Mouse (Mus musculus) cerebellum, adult 9-11 months (tissue): Measurements from ENCODE around the gene Grin3b.

Source experiments
- DNase-seq: peaks from one replicate; pipeline ENCODE4 v3.0.0; 2022

The Grin3b gene

DNA sequence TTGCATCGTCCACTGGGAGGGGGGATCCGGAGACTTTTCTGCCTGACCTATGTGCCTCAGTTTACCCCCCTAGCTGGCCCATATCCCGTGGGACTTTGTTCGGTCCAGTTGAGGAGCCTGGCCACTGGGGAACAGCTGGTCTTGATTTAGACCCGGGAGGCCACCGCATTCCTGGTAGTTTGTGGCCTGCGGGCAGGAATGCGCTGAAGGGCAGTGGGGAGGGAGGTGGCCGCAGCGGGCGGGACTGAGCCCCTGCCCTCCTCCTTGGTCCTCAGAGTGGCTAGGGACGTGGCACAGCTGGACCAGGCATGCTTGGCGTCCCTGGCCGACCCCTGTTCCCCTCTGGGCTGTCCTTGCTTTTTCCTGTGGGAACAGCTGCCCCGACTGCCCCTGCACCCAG is 19.4 kb downstream of the Grin3b start:
- DNase-seq, result no peak

DNA sequence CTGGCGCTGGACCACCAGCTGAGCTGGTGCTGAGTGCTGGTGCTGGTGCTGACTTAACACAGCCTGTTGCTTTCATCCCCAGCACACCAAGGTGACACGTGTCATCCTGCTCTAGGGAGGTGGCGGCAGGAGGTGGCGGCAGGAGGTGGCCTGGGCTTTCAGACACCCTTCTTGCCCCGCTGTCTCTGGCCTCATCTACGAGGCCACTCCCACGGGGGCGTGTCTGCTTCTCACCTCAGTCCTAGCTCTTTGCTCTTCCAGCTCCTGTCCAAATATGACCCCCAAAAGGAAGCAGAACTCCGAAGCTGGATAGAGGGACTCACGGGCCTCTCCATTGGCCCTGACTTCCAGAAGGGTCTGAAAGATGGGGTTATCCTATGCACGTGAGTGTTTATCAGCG is 20.6 kb downstream of the Grin3b start:
- DNase-seq, result no peak

DNA sequence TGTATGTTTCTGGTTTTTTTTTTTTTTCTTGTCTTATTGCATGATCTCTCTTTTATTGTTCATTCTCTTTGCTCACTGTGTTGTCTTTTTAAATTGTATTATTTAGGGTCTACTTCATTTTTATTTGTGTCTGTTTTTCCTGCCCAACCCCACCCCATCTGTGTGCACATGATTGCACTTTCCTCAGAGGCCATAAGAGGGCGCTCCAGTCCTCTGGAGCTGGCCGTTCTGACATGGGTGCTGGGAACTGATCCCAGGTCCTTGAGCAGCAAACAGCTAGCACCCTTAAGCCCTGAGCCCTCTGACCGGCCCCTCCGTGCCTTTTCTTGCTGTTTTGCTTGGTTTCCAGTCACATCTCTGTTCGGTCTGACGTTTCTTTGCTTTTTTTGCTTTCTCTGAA is 21.0 kb downstream of the Grin3b start:
- DNase-seq, result no peak

DNA sequence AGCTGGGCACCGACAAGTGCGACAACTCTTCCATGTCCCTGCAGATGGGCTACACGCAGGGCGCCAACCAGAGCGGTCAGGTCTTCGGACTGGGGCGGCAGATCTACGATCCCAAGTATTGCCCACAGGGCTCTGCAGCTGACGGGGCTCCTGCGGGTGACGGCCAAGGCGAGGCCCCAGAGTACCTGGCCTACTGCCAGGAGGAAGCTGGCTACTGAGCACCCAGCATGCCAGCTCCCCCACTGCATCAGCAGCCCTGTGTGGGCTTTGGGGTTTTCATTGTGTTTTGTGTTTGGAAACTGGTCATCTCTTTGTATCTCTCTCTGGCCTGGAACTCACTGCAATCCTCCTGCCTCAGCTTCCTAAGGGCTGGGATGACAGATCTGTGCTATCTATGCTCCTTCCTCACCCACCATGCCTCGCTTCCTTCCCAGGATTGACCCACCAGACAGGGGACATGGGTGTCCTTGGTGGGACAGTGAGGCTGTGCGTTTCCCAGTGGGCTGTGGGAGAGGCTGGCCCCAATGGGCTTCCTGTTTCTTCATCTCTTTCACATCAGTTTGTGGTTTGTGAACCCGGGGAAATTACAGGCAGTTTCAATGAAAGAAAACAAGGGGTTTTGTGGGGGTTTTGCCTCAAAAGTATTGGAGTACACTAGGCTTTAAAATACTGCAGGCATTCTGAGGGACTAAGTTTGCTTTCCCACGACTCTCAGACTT is 24.0 kb downstream of the Grin3b start:
- no peak for DNase-seq

DNA sequence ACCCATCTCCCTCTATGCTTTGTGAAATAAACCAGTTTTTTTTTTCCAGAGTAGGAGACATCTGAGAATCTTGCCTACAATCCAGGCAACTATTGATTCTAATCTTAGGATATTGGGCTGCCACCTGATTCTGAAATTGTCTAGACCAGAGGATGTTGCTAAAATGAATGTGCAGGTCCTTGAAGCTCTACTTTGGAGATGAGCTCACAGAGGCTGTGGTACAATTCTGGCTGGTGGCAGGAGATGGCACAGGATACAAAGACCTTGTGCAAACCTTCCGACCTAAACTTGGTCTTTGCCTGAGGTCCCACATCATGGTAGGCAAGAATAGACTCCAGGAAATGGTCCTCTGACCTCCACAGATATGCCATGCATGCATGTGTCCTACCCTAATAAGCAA is 25.1 kb downstream of the Grin3b start:
- DNase-seq, result no peak

DNA sequence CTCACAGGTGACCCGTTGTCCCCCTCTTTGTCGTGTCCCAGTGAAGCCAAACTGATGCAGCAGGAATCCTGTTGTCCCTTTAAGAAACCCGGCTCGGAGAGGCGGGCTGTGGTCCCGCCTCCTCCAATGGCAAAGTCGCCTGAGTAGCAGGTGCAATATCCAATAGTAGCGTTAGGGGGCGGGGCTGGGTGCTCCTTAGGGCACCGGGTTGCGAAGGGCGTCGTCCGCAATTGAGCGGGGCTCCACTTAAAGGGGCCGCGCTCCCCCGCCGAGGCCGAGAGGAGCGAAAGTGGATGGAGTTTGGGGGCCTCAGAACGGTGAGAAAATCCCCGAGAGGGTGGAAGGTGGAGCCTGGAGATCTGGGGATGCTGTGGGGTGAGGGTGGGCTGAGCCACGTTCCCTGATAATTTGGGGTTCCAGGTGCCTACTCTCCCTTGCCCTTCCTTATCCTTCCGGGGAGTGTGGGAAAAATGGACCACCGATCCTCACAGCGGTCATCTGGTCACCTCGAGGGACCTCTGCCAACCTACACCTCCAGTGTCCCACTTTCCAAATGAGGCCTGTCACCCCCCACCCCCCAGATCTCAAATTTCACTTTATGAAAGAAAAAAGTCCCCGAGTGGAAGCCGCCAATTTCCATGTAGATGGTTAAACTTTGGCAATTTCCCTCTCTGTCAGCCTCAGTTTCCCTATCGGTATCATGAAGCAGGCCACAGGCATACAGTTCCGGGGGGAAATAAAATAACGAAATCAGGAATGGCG is 25.9 kb downstream of the Grin3b start, which contains the start of gene Abca7:
Abca7 (plus strand) TSS at position 223 of the 762 bp plus-strand sequence.
- peak; percentile 95 for DNase-seq

DNA sequence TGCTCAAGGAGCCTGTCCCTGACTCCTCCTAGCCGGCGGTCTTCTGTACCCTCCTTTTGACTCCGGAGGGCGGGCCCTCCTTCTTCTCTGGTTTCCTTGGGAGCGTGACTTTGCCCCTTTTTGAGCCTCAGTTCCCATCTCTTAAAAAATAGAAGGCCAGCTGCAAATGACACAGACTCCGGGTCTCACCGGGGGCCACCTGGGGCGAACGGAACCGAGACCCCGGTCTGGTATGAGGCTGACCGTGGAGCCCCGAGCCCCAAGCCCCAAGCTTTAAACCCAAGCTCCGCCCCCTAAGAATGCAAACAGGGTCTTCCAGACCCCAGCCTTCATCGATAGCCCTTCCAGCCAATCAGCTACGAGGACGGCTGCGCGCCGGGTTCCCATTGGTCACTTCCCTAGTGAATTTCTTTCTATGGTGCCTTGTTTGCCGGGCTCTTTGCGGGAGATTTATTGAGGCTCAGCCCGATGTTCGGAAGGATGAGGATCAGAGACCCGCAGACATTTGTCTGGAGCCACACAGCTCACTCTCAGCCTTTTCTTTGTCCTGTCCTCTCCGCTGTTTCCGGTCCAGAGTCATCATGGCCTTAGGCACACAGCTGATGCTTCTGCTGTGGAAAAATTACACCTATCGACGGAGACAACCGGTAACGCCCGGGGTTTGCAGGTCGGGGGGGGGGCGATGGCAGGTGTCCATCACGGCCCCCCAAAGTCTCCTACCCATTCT is 26.7 kb downstream of the Grin3b start:
- peak; percentile 86 for DNase-seq

DNA sequence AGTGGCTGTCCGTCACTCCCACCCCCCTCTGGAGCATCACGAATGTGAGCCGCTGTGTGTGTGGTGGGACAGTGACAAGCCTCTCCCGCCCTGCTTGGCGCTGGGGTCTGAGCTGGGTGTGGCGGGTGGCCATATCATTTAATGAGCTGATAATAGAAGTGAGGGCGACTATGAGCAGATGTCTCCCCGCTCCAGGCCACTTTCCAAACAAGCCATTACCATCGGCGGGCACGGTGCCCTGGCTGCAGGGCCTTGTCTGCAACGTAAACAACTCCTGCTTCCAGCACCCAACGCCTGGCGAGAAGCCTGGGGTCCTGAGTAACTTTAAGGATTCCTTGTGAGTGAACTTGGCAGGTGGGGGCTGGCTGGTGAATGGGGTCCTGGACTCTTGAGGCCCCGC is 27.3 kb downstream of the Grin3b start:
- peak; percentile 85 for DNase-seq

DNA sequence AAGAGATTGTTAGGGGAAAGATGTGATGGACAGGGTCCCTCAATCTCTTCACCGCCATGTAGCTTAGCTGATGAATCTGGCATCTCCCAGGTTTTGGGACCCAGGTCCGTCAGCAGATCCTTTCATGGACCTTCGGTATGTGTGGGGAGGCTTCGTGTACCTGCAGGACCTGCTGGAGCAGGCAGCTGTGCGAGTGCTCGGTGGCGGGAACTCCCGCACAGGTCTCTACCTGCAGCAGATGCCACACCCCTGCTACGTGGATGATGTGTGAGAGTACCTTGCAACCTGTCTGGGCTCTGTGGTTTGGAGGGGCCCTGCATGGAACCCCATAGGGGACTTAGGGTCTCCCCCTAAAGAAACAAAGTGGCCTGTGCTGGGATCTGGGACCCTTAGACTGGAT is 31.4 kb downstream of the Grin3b start:
- DNase-seq, result no peak

DNA sequence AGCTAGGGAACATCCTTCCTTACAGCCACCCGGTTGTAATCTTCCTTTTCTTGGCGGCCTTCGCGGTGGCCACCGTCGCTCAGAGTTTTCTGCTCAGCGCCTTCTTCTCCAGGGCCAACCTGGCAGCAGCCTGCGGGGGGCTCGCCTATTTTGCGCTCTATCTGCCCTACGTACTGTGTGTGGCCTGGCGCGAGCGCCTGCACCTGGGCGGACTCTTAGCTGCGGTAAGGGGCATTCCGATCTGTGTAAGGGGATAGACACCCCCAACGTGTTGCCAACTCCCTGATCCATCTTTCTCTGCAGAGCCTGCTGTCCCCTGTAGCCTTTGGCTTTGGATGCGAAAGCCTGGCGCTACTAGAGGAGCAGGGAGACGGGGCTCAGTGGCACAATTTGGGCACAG is 32.3 kb downstream of the Grin3b start:
- DNase-seq, result no peak

DNA sequence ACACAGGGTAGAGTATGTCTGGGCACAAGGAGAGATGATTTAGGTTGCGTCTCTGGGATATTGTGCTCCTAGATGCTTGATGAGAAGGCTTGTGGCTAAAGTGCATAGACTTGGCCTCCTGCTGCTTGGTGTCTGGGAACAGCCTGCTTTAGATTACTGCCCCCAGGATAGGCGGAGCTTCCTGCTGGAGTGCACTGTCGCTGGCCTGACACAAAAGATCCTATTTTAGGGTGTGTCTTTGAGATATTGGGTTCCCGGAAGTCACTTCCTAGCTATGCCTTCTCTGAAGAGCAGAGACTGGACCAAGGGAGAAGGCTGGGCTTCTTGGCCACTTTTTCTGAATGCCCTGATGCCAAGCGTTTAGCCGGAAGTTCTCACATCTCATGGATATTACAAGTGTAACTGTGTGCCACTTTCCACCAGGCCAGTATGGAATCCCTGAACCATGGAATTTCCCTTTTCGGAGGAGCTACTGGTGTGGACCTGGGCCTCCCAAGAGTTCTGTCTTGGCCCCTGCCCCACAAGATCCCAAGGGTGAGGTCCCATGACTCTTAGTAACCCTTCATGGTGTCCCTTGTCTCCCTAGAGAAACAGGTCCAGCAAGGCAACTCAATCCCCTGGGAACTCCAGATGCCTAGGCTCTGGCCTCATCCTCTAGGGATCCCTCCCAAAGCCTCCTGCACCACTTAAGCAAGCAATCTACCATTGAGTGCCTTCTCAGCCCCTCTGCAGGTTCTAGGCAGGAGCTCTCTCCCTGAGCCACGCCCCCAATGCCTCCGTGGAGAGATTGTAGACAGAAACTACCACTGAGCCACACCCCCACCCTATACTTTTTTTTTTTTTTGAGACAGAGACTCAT is 33.1 kb downstream of the Grin3b start:
- DNase-seq, result no peak

DNA sequence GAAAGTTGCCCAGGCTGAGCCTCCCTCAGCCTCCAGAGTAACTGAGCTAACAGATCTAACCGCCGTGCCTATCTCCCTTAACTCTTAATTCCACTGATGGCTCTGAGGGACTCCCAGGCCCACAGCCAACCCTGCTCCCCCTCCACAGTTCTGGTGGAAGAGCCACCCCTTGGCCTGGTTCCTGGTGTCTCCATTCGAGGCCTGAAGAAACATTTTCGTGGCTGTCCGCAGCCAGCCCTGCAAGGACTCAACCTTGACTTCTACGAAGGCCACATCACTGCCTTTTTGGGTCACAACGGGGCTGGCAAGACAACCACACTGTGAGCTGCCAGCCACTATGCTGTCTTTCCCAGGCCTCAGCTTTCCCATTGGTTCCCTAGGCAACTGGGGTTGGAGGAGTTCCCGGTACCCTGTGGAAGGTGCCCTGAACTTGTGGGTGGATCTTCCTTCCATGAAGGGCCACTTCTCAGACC is 33.8 kb downstream of the Grin3b start:
- DNase-seq, result no peak

DNA sequence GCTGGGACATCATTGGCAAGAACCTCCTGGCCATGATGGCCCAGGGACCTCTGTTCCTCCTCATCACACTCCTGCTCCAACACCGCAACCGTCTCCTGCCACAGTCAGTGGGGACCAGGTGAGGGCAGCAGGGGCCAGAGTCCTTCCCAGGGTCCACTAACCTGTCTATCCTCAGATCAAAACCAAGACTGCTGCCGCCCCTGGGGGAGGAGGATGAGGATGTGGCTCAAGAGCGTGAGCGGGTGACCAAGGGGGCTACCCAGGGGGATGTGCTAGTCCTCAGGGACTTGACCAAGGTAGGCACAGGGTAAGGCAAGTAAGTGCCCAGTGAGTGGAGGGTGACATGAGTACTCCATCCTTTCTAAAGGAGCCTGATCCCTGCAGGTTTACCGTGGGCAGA is 41.2 kb downstream of the Grin3b start:
- DNase-seq, result no peak

DNA sequence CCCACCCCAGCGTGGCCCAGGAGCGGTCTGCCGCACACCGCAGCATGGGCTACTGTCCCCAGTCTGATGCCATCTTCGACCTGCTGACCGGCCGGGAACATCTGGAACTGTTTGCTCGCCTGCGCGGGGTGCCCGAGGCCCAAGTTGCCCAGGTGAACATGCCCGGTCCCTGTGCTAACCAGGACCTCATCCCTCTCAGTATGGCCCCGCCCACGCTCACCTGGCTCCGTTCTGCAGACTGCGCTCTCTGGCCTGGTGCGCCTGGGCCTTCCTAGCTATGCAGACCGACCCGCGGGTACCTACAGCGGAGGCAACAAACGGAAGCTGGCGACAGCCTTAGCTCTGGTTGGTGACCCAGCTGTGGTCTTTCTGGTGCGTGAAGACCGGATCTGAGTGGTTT is 43.1 kb downstream of the Grin3b start:
- DNase-seq, result no peak

DNA sequence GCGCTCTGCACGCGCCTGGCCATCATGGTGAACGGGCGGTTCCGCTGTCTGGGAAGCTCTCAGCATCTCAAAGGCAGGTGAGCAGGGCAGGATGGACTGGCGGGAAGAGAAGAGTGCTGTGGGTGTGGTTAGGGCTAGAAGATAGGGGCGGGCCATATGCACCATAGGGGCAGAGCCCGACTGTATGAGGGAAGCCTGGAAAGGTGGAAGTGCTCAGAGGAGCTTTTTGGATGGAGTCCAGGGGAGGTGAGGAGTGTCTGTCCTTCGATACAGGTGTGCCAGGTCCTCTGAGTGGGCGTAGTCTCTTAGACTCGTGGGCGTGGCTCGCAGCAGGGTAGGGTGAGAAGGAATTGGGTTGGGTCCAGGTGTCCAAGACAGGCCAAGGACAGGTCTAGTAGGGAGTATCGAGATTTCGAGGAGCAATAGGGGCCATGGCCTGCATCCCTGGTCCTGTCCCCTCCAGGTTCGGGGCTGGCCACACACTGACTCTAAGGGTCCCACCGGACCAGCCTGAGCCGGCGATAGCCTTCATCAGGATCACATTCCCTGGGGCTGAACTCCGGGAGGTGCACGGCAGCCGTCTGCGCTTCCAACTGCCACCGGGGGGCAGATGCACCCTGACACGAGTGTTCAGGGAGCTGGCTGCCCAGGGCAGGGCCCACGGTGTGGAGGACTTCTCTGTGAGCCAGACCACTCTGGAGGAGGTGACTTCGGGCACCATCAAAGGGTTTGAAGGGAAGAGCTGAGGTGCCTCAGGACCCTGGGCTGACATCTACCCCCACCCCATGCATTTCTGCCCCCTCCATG is 44.2 kb downstream of the Grin3b start:
- no peak for DNase-seq

DNA sequence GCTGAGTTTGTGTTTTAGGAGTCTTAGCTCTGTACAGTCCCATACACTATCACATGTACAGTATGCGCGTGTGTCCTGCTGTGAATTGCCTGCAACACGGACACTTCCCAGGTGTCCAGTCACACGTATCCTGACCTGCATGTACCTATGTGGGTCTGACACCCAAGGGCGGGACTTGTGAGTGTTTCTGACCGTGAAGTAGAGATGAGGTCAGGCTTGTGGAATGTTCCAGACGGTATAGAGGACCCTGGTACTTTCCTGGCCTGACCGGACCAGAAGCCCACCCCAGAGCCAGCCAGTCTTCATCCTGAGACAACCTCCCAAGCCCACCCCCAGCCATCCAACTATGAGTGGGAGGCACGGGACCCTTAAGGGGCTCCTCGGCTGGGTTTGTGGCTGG is 45.1 kb downstream of the Grin3b start:
- no peak for DNase-seq

DNA sequence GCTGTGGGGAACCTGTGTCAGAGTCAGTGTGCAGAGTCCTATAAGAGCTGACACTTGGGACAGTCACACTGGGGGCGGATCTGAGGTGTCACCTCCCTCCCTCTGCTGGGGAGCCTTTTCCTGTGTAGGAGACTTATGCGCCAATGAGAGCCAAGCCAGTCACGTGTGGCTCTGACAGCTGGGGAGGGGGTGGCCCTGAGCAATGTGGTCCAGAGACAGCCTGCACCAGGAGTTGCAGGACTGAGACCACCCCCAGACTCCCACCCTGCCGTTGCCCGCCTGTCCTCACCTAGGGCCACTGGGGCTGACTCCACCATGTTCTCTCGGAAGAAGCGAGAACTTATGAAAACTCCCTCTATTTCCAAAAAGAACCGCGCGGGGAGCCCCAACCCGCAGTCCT is 46.0 kb downstream of the Grin3b start, which contains the start of gene Arhgap45:
Arhgap45 (plus strand) TSS at position 143 of the 400 bp plus-strand sequence.
- no peak for DNase-seq

DNA sequence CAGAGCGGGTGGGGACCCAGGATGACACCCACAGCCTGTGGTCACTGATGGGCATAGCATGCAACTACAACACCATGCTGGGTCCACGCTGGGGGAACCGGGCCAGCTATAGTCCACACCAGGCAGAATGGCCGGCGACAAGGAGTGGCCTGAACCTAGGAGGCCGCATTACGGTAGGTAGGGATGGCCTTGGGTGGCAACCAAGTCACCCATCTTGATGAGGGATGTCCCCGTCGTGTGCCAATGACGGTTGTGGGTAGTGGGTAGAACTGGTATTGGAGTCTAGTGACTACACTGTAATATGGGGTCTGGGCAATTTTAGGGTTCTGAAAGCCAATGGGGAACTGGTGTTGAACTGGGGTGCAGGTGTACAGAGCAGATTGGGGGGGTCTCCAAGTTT is 46.4 kb downstream of the Grin3b start:
- DNase-seq, result no peak

DNA sequence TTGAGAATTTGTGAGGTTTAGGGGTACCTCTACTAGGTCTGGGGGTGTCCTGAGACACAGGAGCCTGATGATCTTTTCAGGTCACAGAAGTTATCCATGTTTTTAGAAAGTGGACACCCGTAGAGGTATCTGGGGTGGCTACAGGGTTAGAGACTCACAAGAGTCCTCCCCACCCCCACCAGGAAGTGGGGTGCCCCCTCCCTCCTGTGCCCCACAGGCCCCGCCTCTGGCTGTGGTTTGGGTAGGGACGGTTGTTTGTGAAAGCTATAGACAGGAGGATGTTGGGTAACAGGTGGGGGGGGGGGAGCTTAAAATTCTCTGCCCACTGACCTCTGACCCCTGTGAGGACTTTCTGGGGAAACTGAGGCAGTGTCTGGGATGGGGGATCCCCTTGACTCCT is 46.8 kb downstream of the Grin3b start:
- no peak for DNase-seq

DNA sequence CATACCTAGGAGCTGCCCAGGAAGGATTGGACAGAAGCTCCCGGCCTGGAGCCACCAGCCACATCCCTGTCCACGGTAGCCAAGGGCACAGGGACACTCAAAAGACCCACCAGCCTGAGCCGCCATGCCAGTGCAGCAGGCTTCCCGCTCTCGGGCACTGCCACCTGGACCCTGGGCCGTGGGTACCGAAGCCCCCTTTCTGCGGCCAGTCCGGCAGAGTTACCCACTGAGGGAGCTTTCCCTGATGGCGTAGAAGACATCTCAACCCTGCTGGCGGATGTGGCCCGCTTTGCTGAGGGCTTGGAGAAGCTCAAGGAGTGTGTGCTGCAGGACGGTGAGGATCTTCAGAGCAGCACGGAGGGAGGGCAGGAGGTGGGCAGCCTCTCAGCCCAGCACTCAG is 47.3 kb downstream of the Grin3b start:
- no peak for DNase-seq

DNA sequence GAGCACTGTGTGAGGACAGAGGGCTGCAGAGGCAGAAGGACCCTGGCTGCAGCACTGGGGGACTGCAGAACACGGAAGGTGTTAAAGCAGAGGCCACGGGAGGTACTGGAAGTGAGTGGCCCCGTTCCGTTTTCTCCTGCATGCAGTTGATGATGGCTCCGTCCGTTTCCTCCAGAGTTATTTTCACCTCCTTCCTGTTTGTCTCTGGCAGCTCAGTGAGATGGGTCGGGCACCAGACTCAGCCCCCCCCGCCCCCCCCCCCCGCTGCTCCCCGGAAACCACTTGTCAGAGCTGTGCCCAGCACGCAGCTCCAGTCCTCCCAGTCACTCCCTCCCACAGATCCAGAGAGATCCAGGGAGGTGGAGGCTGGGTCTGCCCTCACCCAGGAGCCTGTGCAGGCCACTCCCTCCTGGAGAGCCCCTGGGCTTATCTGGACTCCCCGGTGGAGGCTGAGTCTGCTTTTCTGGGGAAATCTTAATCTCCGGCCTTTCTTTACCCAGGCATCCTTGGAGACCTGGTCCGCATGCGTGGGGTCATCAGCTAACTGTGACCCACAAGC is 48.3 kb downstream of the Grin3b start:
- DNase-seq, result no peak
